Mouse (Mus musculus): ENCODE data around the gene Ccdc36. TPM values are rescaled to one million over a fixed set of nuclear protein-coding genes. Genes with fewer than 3 reads are reported as not detected.

Gene Ccdc36
- polyA plus RNA-seq (2015; fragmentation: Nextera tagmentation; extraction: Ambion mirVana) = 1.7 and 1.8 TPM in 2 replicates

GRCm38 (mm10) chr9:108428384-108428783, at the start of gene Ccdc36:
Gene Ccdc36, minus strand, starts transcription at chr9:108428484.
- no peak within 1 kb of the TSS for H3K4me3 ChIP-seq
- H3K4me2 ChIP-seq = no peak within 1 kb of the TSS
- H3K27ac ChIP-seq = no peak within 1 kb of the TSS
- no peak for ATAC-seq (replicated peaks)
- no peaks in the 10 kb centered on the region for H3K9me3 ChIP-seq
- H3K27me3 ChIP-seq (replicated peaks) = no peaks in the 10 kb centered on the region
- no peak within 1 kb of the TSS for H3K9ac ChIP-seq
- no peaks in the 10 kb centered on the region for H3K36me3 ChIP-seq (replicated peaks)
- no peaks in the 10 kb centered on the region for H3K4me1 ChIP-seq

GRCm38 (mm10) chr9:108474528-108474927, 46.2 kb upstream of the Ccdc36 start:
- 67% methylated on average over 1 of the region's 1 CpGs for WGBS
- Histone ChIP-seq H3K9ac (no peak overlapping the region), H3K9me3 (no peaks in the 10 kb centered on the region), H3K36me3 (replicated peaks) (no peaks in the 10 kb centered on the region), H3K27me3 (replicated peaks) (no peaks in the 10 kb centered on the region), H3K27ac (no peak overlapping the region), H3K4me2 (no peak overlapping the region), H3K4me1 (peaks cover 11% of the 10 kb centered on the region), H3K4me3 (no peak overlapping the region)
- no peak for ATAC-seq (replicated peaks)

GRCm38 (mm10) chr9:108469845-108470244, 41.6 kb upstream of the Ccdc36 start:
- 79% methylated on average over 4 of the region's 4 CpGs for WGBS
- H3K4me2 ChIP-seq = no peak overlapping the region
- ATAC-seq (replicated peaks) = no peak
- no peaks in the 10 kb centered on the region for H3K27me3 ChIP-seq (replicated peaks)
- H3K9me3 ChIP-seq = no peaks in the 10 kb centered on the region
- H3K9ac ChIP-seq = no peak overlapping the region
- H3K36me3 ChIP-seq (replicated peaks) = peaks cover 6% of the 10 kb centered on the region; the same call in 1 of the 2 replicates
- H3K27ac ChIP-seq = no peak overlapping the region
- no peak overlapping the region for H3K4me3 ChIP-seq
- no peaks in the 10 kb centered on the region for H3K4me1 ChIP-seq

- Histone ChIP-seq H3K4me1 (no peaks in the 10 kb centered on the region), H3K27me3 (replicated peaks) (no peaks in the 10 kb centered on the region), H3K36me3 (replicated peaks) (peaks cover 6% of the 10 kb centered on the region; the same call in 1 of the 2 replicates), H3K27ac (no peak overlapping the region), H3K4me3 (no peak overlapping the region), H3K4me2 (no peak overlapping the region), H3K9me3 (no peaks in the 10 kb centered on the region), H3K9ac (no peak overlapping the region)
- 88% methylated on average over 5 of the region's 5 CpGs for WGBS
- no peak for ATAC-seq (replicated peaks)
Observed at GRCm38 (mm10) chr9:108469430-108469829, 41.1 kb upstream of the Ccdc36 start.

- H3K4me2 ChIP-seq = no peak overlapping the region
- no peak overlapping the region for H3K27ac ChIP-seq
- no peaks in the 10 kb centered on the region for H3K27me3 ChIP-seq (replicated peaks)
- 93% methylated on average over 2 of the region's 2 CpGs for WGBS
- H3K4me3 ChIP-seq = no peak overlapping the region
- H3K4me1 ChIP-seq = peaks cover 12% of the 10 kb centered on the region
- H3K9ac ChIP-seq = no peak overlapping the region
- no peaks in the 10 kb centered on the region for H3K9me3 ChIP-seq
- ATAC-seq (replicated peaks) = no peak
- H3K36me3 ChIP-seq (replicated peaks) = peaks cover 23% of the 10 kb centered on the region
Observed at GRCm38 (mm10) chr9:108466219-108466618, 37.9 kb upstream of the Ccdc36 start.

- no peak overlapping the region for H3K27ac ChIP-seq
Observed at GRCm38 (mm10) chr9:108463713-108464112, 35.4 kb upstream of the Ccdc36 start.

GRCm38 (mm10) chr9:108462192-108462591, 33.9 kb upstream of the Ccdc36 start:
- no peaks in the 10 kb centered on the region for H3K9me3 ChIP-seq
- peaks cover 22% of the 10 kb centered on the region for H3K36me3 ChIP-seq (replicated peaks)
- no peak overlapping the region for H3K27ac ChIP-seq
- peak overlapping the region; percentile 74; the same call in 1 of the 2 replicates for H3K4me2 ChIP-seq
- no peak overlapping the region for H3K9ac ChIP-seq
- no peak for ATAC-seq (replicated peaks)
- WGBS = 93% methylated on average over 10 of the region's 10 CpGs
- H3K4me3 ChIP-seq = no peak overlapping the region
- peaks cover 15% of the 10 kb centered on the region for H3K4me1 ChIP-seq
- H3K27me3 ChIP-seq (replicated peaks) = no peaks in the 10 kb centered on the region

More at GRCm38 (mm10) chr9:108463713-108464112, 35.4 kb upstream of the Ccdc36 start:
- Histone ChIP-seq H3K4me2 (no peak overlapping the region), H3K36me3 (replicated peaks) (peaks cover 23% of the 10 kb centered on the region), H3K27me3 (replicated peaks) (no peaks in the 10 kb centered on the region), H3K4me3 (no peak overlapping the region), H3K9me3 (no peaks in the 10 kb centered on the region), H3K4me1 (peaks cover 15% of the 10 kb centered on the region), H3K9ac (no peak overlapping the region)
- 93% methylated on average over 9 of the region's 9 CpGs for WGBS
- no peak for ATAC-seq (replicated peaks)

GRCm38 (mm10) chr9:108461675-108462074, 33.4 kb upstream of the Ccdc36 start:
- 85% methylated on average over 5 of the region's 5 CpGs for WGBS
- Histone ChIP-seq H3K4me2 (peak overlapping the region; percentile 74), H3K27me3 (replicated peaks) (no peaks in the 10 kb centered on the region), H3K27ac (no peak overlapping the region; the same call in 1 of the 2 replicates), H3K9me3 (no peaks in the 10 kb centered on the region), H3K9ac (no peak overlapping the region), H3K4me1 (peaks cover 15% of the 10 kb centered on the region), H3K4me3 (peak overlapping the region; percentile 67), H3K36me3 (replicated peaks) (peaks cover 20% of the 10 kb centered on the region)
- ATAC-seq (replicated peaks) = no peak

- peak; percentile 35 for ATAC-seq (replicated peaks)
- H3K4me3 ChIP-seq = peak within 1 kb of the TSS; percentile 67
- H3K9ac ChIP-seq = peak within 1 kb of the TSS; percentile 80
- H3K36me3 ChIP-seq (replicated peaks) = peaks cover 18% of the 10 kb centered on the region
- no peaks in the 10 kb centered on the region for H3K9me3 ChIP-seq
- no peaks in the 10 kb centered on the region for H3K27me3 ChIP-seq (replicated peaks)
- 23% methylated on average over 11 of the region's 11 CpGs for WGBS
- peak within 1 kb of the TSS; percentile 77 for H3K27ac ChIP-seq
- peaks cover 15% of the 10 kb centered on the region for H3K4me1 ChIP-seq
- peak within 1 kb of the TSS; percentile 74 for H3K4me2 ChIP-seq
Observed at GRCm38 (mm10) chr9:108461181-108461631, 32.9 kb upstream of the Ccdc36 start, which contains the start of gene Klhdc8b. Gene Klhdc8b, minus strand, starts transcription at chr9:108461581.

- peak; percentile 81 for ATAC-seq (replicated peaks)
- no peaks in the 10 kb centered on the region for H3K27me3 ChIP-seq (replicated peaks)
- H3K9me3 ChIP-seq = no peaks in the 10 kb centered on the region
- 1% methylated on average over 39 of the region's 52 CpGs for WGBS
- peak within 1 kb of the TSS; percentile 74 for H3K4me2 ChIP-seq
- peaks cover 15% of the 10 kb centered on the region for H3K4me1 ChIP-seq
- H3K36me3 ChIP-seq (replicated peaks) = peaks cover 17% of the 10 kb centered on the region
- peak within 1 kb of the TSS; percentile 67 for H3K4me3 ChIP-seq
- H3K27ac ChIP-seq = peak within 1 kb of the TSS; percentile 77
- peak within 1 kb of the TSS; percentile 80 for H3K9ac ChIP-seq
Observed at GRCm38 (mm10) chr9:108460319-108461178, 32.3 kb upstream of the Ccdc36 start, which contains the start of gene Ccdc71. Gene Ccdc71, plus strand, starts transcription at chr9:108460527.

- Histone ChIP-seq H3K9ac (no peak overlapping the region), H3K27ac (peak overlapping the region; percentile 77; the same call in 1 of the 2 replicates), H3K27me3 (replicated peaks) (no peaks in the 10 kb centered on the region), H3K4me3 (peak overlapping the region; percentile 67), H3K4me1 (peaks cover 15% of the 10 kb centered on the region), H3K4me2 (peak overlapping the region; percentile 74), H3K36me3 (replicated peaks) (peaks cover 17% of the 10 kb centered on the region), H3K9me3 (no peaks in the 10 kb centered on the region)
- peak; percentile 22 for ATAC-seq (replicated peaks)
- WGBS = 93% methylated on average over 1 of the region's 1 CpGs
Observed at GRCm38 (mm10) chr9:108459939-108460318, 31.6 kb upstream of the Ccdc36 start.

GRCm38 (mm10) chr9:108456953-108457352, 28.7 kb upstream of the Ccdc36 start:
- Histone ChIP-seq H3K9me3 (no peaks in the 10 kb centered on the region), H3K36me3 (replicated peaks) (no peaks in the 10 kb centered on the region), H3K4me1 (peaks cover 27% of the 10 kb centered on the region), H3K4me2 (no peak overlapping the region), H3K4me3 (no peak overlapping the region), H3K27me3 (replicated peaks) (no peaks in the 10 kb centered on the region), H3K27ac (no peak overlapping the region), H3K9ac (no peak overlapping the region)
- 88% methylated on average over 10 of the region's 10 CpGs for WGBS
- ATAC-seq (replicated peaks) = no peak
